6 mouse cellular contexts compared by ENCODE assay signal in genomic region chr8:13075579-13075978, GRCm38 (mm10). TPM values are rescaled to one million over a fixed set of nuclear protein-coding genes. Genes with fewer than 3 reads are reported as not detected.
"Had no signal": no experiment of that assay in that cellular context is flagged by ENCODE, and none has a peak within 500 bp of the region (broad histone marks: within the 10 kb centered on the region; RNA-seq: fewer than 3 reads in every experiment).

No protein-coding gene starts in this region.

RNA-seq across cellular contexts. Expression of gene Proz, which starts 14.9 kb away (rescaled TPM):
- total RNA-seq: megakaryocyte-erythroid progenitor cell, adult 5-6 weeks; neutrophil, adult 5-6 weeks had no signal

RNA-seq across cellular contexts. Expression of gene F10, which starts 38.5 kb away (rescaled TPM):
- polyA plus RNA-seq: neural tube, embryonic 14.5 days had no signal

RNA-seq across cellular contexts. Expression of gene F7, which starts 49.7 kb away (rescaled TPM):
- total RNA-seq: megakaryocyte-erythroid progenitor cell, adult 5-6 weeks had no signal
- polyA plus RNA-seq: midbrain, embryonic 14.5 days; midbrain, embryonic 16.5 days; neural tube, embryonic 14.5 days; stomach, postnatal 0 days had no signal
